Mouse (Mus musculus): ENCODE data around the gene Odaph. TPM values are rescaled to one million over a fixed set of nuclear protein-coding genes. Genes with fewer than 3 reads are reported as not detected.

Gene Odaph
- total and polyA plus RNA-seq, 3 experiments, result 0.25 to 3.3 (median 1.7) TPM

GRCm38 (mm10) chr5:91972046-91972445 lies 15.2 kb upstream of the Odaph start:
- Histone ChIP-seq H3K27me3 (replicated peaks) (no peaks in the 10 kb centered on the region), H3K4me1 (ENCODE audit: control insufficient read depth in 1 of 2, insufficient read depth in 2 of 2) (peaks cover 14 to 16% of the 10 kb centered on the region in 2 experiments), H3K4me3 (replicated peaks in 1 of 3; ENCODE audit: low read depth in 2 of 3, low read length in 2 of 3, poor library complexity in 1 of 3) (no peak overlapping the region), H3K9me3 (replicated peaks; ENCODE audit: low read length) (no peaks in the 10 kb centered on the region), H3K4me2 (ENCODE audit: insufficient read depth, low read depth, poor library complexity, severe bottlenecking) (no peak overlapping the region), H3K9ac (ENCODE audit: insufficient read depth, low read depth) (no peak overlapping the region), H3K27ac (ENCODE audit: insufficient read depth, low read depth) (no peak overlapping the region), H3K79me2 (replicated peaks; ENCODE audit: control insufficient read depth, extremely low read depth, insufficient read depth, poor library complexity, severe bottlenecking) (no peaks in the 10 kb centered on the region), H3K36me3 (replicated peaks in 1 of 2; ENCODE audit: control insufficient read depth in 1 of 2, insufficient read depth in 1 of 2, low read length in 1 of 2) (peaks cover 2 to 14% of the 10 kb centered on the region in 2 experiments)
- no peak for DNase-seq (ENCODE audit: extremely low read depth)
- dilution Hi-C loops (cut with MboI; ENCODE audit: extremely low pct_ligation_motif_present, extremely low pct_unique_long_range_greater_than_20kb, low sequenced_read_pairs) (no loop called here), in situ Hi-C loops (cut with MboI; ENCODE audit: low pct_ligation_motif_present, low pct_unique_long_range_greater_than_20kb, low sequenced_read_pairs) (no loop called here)
- TF ChIP-seq USF2 (conservative IDR thresholded peaks at IDR 0.05; ENCODE audit: low read depth, low read length) (no peak), JUND (conservative IDR thresholded peaks at IDR 0.05; ENCODE audit: low read depth, low read length) (no peak), IRF4 (IDR thresholded peaks at IDR 0.05; ENCODE audit: low read depth, low read length) (no peak), EP300 (IDR thresholded peaks at IDR 0.05; ENCODE audit: low read length) (no peak), MXI1 (IDR thresholded peaks at IDR 0.05; ENCODE audit: low read depth, low read length) (no peak), RAD21 (IDR thresholded peaks at IDR 0.05; ENCODE audit: low read depth, low read length) (no peak), PAX5 (IDR thresholded peaks at IDR 0.05; ENCODE audit: low read length) (no peak), KAT2A (IDR thresholded peaks at IDR 0.05; ENCODE audit: insufficient replicate concordance, low read length) (no peak), MAFK (IDR thresholded peaks at IDR 0.05; ENCODE audit: insufficient replicate concordance, low read length) (no peak), UBTF (IDR thresholded peaks at IDR 0.05; ENCODE audit: low read depth, low read length) (no peak), POLR2A (IDR thresholded peaks at IDR 0.05; ENCODE audit: low read depth, low read length) (no peak), ZC3H11A (IDR thresholded peaks at IDR 0.05; ENCODE audit: low read depth, low read length) (no peak), GABPA (IDR thresholded peaks at IDR 0.05; ENCODE audit: insufficient replicate concordance, low read depth, low read length) (no peak)

GRCm38 (mm10) chr5:91974002-91974401 lies 13.3 kb upstream of the Odaph start:
- H3K4me3 ChIP-seq (replicated peaks in 1 of 3; ENCODE audit: low read depth in 2 of 3, low read length in 2 of 3, poor library complexity in 1 of 3), result no peak overlapping the region
- no peak overlapping the region for H3K4me2 ChIP-seq (ENCODE audit: insufficient read depth, low read depth, poor library complexity, severe bottlenecking)
- H3K4me1 ChIP-seq (ENCODE audit: control insufficient read depth in 1 of 2, insufficient read depth in 2 of 2), result peaks cover 13 to 18% of the 10 kb centered on the region in 2 experiments
- no peaks in the 10 kb centered on the region for H3K9me3 ChIP-seq (replicated peaks; ENCODE audit: low read length)
- DNase-seq (ENCODE audit: extremely low read depth), result peak; percentile 47
- no peaks in the 10 kb centered on the region for H3K79me2 ChIP-seq (replicated peaks; ENCODE audit: control insufficient read depth, extremely low read depth, insufficient read depth, poor library complexity, severe bottlenecking)
- TF ChIP-seq MAX (IDR thresholded peaks at IDR 0.05; ENCODE audit: low read length) (no peak), ZMIZ1 (IDR thresholded peaks at IDR 0.05; ENCODE audit: low read depth, low read length) (no peak), ZNF384 (IDR thresholded peaks at IDR 0.05; ENCODE audit: low read depth, low read length) (no peak), IRF4 (IDR thresholded peaks at IDR 0.05; ENCODE audit: low read depth, low read length) (0 out of 2 replicates have a peak, but pooled peaks have one; percentile 13), ETS1 (conservative IDR thresholded peaks at IDR 0.05; ENCODE audit: low read depth, low read length) (peak; percentile 74), BHLHE40 (IDR thresholded peaks at IDR 0.05; ENCODE audit: low read depth, low read length) (peak; percentile 41; the same call in 1 of the 2 replicates), NELFE (IDR thresholded peaks at IDR 0.05; ENCODE audit: low read depth, low read length) (no peak), KAT2A (IDR thresholded peaks at IDR 0.05; ENCODE audit: insufficient replicate concordance, low read length) (no peak), CTCF (conservative IDR thresholded peaks at IDR 0.05 in 1 of 2, IDR thresholded peaks at IDR 0.05 in 1 of 2; ENCODE audit: low read depth in 2 of 2, low read length in 2 of 2) (no peak), UBTF (IDR thresholded peaks at IDR 0.05; ENCODE audit: low read depth, low read length) (no peak), JUN (IDR thresholded peaks at IDR 0.05; ENCODE audit: insufficient read depth, low read depth, low read length) (no peak), MAZ (IDR thresholded peaks at IDR 0.05; ENCODE audit: low read depth, low read length) (no peak), USF1 (IDR thresholded peaks at IDR 0.05; ENCODE audit: low read depth, low read length) (no peak), EP300 (IDR thresholded peaks at IDR 0.05; ENCODE audit: low read length) (peak; percentile 38; the same call in 1 of the 2 replicates), POLR2AphosphoS2 (IDR thresholded peaks at IDR 0.05; ENCODE audit: low read depth, low read length) (no peak), CHD1 (IDR thresholded peaks at IDR 0.05; ENCODE audit: low read depth, low read length) (no peak), MXI1 (IDR thresholded peaks at IDR 0.05; ENCODE audit: low read depth, low read length) (no peak), HCFC1 (IDR thresholded peaks at IDR 0.05; ENCODE audit: low read depth, low read length) (no peak)
- H3K27ac ChIP-seq (ENCODE audit: insufficient read depth, low read depth), result no peak overlapping the region
- H3K36me3 ChIP-seq (replicated peaks in 1 of 2; ENCODE audit: control insufficient read depth in 1 of 2, insufficient read depth in 1 of 2, low read length in 1 of 2), result peaks cover 2 to 6% of the 10 kb centered on the region in 2 experiments
- H3K27me3 ChIP-seq (replicated peaks), result no peaks in the 10 kb centered on the region
- dilution Hi-C loops (cut with MboI; ENCODE audit: extremely low pct_ligation_motif_present, extremely low pct_unique_long_range_greater_than_20kb, low sequenced_read_pairs) (no loop called here), in situ Hi-C loops (cut with MboI; ENCODE audit: low pct_ligation_motif_present, low pct_unique_long_range_greater_than_20kb, low sequenced_read_pairs) (no loop called here)
- no peak overlapping the region for H3K9ac ChIP-seq (ENCODE audit: insufficient read depth, low read depth)
